Mouse (Mus musculus): ENCODE measurements around the gene Zswim8.

The Zswim8 gene

GRCm38 (mm10) chr14:20730853-20731602 is 23.7 kb downstream of the Zswim8 start:
- DNase-seq (ENCODE audit: low spot score): no peak

DNA sequence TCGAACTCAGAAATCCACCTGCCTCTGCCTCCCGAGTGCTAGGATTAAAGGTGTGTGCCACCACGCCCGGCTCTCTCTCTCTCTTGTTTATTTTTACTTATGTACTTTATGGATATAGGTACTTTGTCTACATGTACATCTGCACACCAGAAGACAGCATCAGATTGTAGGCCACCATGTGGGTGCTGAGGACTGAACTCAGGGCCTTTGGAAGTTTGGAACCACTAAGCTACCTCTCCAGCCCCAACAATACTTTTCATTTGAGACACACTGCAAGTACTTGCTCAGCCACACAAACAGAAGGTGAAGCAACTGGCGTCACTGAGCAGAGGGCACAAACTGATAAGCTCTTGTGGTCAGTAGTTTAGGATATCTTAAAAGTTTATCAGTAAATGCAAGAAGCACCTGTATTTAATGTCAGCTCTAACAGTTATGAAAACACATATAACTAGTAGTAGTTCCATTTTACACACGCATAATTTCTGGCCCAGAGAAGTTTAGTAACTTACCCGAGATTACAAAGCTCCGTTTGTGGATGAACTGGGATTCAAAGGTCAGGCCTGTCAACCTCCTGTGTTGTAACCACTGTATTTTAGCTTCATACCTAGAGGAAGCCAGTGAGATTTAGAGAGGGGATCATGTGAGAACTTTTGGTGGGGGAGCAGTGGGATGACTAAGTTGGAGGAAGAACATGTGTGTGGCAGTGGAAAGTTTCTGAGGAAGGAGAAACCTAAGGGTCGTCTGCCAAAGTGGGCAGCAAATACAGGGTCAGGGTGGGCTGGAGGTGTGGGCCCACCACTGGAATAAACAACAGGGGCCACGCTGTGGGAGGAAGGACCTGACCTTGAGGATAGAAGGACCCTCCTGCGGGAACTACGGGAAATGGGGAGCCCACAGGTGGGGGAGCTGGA is 25.9 kb downstream of the Zswim8 start:
- DNase-seq (ENCODE audit: low spot score): peak; percentile 70

DNA sequence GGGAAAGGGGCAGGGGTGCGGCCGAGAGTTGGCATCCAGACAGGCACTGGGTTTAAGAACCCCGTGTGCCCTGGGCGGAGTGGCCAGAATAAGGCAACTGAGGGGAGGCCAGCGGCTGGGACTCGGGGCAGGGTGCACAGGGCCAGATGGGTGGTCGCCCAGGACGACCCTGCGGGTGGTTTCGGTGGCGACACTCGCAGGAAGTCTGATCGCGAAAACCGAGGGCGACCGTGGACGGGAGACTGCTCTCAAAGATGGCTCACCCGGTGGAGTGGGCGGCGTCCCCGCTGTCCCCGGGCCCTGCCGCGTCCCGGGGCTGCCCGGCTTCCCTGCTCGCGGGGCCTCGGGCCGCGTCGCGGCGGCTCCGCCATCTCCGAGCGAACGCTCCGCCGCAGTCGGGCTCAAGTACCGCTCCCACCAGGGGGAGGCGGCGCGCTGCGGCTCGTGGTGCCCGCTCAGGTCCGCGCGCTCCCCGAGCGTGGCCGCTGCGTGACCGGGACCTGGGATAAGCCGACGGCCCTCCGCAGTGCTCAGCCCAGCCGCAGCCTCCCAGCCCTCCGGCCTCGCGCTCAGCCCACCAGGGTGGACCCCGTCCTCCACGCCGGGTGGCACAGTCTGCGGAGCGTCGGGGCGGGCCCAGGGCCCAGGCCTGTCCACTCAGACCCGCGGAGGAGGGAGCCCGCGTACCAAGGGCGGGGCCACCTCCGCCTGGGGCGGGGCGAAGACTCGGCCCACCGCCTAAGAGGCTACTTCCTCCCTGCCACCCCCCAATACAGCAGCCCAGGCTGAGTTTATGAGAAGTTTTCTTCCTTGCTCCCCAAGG is 26.8 kb downstream of the Zswim8 start, which contains the start of gene Ndst2:
Ndst2 (minus strand) TSS at position 611 of the 823 bp plus-strand sequence.
- DNase-seq (ENCODE audit: low spot score): peak; percentile 83

- DNase-seq (ENCODE audit: low spot score): no peak
These were observed 27.7 kb downstream of the Zswim8 start for GRCm38 (mm10) chr14:20735052-20735451.

GRCm38 (mm10) chr14:20735892-20736390 is 28.6 kb downstream of the Zswim8 start:
- no peak for DNase-seq (ENCODE audit: low spot score)

- DNase-seq (ENCODE audit: low spot score): peak; percentile 60
These were observed 30.0 kb downstream of the Zswim8 start for GRCm38 (mm10) chr14:20737306-20737705.

DNA sequence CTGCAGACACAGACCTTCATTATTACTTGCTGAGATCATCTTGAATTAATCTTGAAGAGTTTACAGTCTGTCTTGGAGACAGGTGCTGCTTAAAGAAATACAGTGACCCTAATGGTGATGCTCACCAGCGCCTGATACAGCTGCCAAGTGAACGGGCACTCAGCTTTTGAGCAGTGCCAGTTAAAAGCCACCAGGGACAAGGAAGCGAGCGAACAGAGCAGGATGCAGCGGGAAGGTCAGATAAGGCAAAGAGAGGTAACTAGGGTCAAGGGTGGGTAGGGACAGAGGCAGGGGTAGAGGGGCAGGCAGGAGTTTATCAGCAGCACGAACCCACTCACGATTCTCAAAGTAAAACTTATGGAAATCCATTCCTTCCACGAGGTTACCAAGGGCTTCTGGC is 31.2 kb downstream of the Zswim8 start:
- no peak for DNase-seq (ENCODE audit: low spot score)

GRCm38 (mm10) chr14:20741301-20741700 is 33.9 kb downstream of the Zswim8 start:
- no peak for DNase-seq (ENCODE audit: low spot score)

- DNase-seq (ENCODE audit: low spot score): no peak
These were observed 36.3 kb downstream of the Zswim8 start for GRCm38 (mm10) chr14:20743614-20744013.

GRCm38 (mm10) chr14:20746935-20747334 is 39.6 kb downstream of the Zswim8 start:
- no peak for DNase-seq (ENCODE audit: low spot score)

- DNase-seq (ENCODE audit: low spot score): no peak
These were observed 41.0 kb downstream of the Zswim8 start for GRCm38 (mm10) chr14:20748388-20748787.

DNA sequence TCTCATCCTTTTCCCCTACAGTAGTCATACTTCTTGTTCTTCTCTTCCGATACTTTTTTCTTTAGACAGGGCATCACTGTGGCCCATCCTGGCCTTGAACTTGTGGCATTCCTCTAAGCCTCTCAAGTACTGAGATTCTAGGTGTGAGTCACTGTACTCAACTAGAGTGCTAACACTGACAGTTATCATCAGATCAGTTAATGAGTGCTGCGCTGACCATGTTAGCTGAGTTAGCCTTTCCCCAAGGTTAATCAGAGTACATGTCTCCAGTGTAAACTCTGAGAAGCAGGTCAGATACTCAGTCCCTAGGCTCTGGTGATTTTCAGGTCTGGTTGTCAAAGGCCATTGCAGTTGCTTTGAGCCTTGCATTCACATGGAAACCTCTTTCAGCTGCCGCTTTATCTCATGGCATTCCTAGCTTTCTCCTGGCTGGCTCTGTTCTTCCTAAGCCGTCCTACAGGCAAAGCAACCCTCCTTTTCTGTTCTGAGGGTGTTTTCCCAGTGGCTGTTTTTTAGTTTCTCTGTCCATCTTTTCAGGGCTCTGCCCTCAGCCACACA is 42.2 kb downstream of the Zswim8 start:
- no peak for DNase-seq (ENCODE audit: low spot score)

DNA sequence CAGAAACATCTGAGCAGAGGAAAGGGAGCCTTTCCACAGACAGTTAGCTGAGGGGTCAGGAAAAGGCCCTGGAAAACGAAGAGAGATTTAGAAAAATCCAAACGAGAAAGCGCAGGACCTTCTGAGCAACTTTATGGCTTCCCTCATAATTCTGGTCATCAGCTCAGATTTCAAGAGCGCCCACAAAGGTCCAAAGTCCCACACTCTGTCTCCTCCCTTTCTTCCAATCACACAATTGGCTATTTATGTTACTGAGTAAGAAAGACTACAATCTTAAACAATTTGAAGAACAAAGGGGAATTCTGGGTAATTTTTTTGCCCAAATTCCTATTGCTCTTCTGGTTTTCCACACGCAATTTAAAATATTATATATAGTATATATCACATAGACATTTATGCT is 43.2 kb downstream of the Zswim8 start:
- no peak for DNase-seq (ENCODE audit: low spot score)

DNA sequence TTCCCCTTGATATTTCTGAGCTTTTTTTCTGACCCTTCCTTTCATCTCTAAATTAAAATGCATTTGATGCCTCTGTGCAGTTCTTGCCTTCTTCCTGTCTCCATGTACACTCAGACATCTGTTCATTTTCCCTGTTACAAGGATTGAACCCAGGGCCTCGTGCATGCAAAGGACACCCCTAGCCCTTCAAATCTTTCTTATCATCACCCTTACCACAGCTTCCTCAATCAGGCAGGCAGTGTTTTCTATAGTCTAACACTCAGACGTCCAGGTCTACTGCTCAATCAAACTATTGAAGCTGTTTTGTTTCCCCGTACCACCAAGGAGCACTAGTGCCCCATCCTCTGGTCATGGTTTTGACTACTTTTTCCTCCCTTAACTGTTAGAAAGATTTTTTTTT is 46.4 kb downstream of the Zswim8 start:
- no peak for DNase-seq (ENCODE audit: low spot score)

DNA sequence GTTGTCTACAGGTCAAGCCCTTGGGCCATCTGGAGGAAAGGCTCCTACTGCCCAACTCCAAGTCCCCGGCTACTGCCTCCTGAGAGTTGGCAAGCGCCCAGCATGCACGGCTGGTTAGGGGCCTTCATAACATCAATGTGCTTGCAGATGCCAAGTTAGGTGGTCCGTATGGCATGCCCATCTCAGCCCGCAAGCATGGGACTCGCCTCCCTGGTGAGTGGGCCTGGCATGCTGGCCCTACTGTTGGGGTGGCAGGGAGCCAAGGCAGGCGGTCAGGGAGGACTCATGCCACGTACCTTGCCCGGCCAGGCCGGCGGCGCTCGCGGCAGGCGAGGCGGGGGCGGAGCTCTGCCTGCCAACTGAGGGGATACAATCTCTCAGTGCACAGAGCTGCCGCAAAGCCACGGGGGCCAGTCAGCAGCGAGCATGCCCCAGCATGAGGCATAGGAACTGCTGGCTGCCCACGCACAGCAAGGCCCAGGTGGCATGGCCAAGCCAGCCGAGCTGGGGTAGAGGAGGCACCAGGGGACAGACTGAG is 50.1 kb downstream of the Zswim8 start:
- no peak for DNase-seq (ENCODE audit: low spot score)

GRCm38 (mm10) chr14:20758768-20759435 is 51.5 kb downstream of the Zswim8 start:
- no peak for DNase-seq (ENCODE audit: low spot score)

GRCm38 (mm10) chr14:20764942-20765341 is 57.6 kb downstream of the Zswim8 start:
- DNase-seq (ENCODE audit: low spot score): no peak

- DNase-seq (ENCODE audit: low spot score): peak; percentile 69
These were observed 58.4 kb downstream of the Zswim8 start for GRCm38 (mm10) chr14:20765642-20766258.

- no peak for DNase-seq (ENCODE audit: low spot score)
These were observed 60.6 kb downstream of the Zswim8 start for GRCm38 (mm10) chr14:20767936-20768335.

GRCm38 (mm10) chr14:20768581-20768980 is 61.2 kb downstream of the Zswim8 start:
- DNase-seq (ENCODE audit: low spot score): no peak
